Mouse (Mus musculus) left cerebral cortex, adult 18-20 months (tissue): Measurements from ENCODE around the gene Dtd2. TPM values are rescaled to one million over a fixed set of nuclear protein-coding genes. Genes with fewer than 3 reads are reported as not detected.

Experiments
- DNase-seq, 2 experiments: peaks; one replicate each; pipeline ENCODE4 v3.0.0; 2021 to 2022; ENCODE audit warnings: low spot score in 2 of 2, mixed read lengths in 1 of 2
- total RNA-seq, 2 experiments: library from RNA; stranded (reverse); gene quantifications; 2 replicates each; pipeline ENCODE4 v1.2.3; 2021

Dtd2 gene
- total RNA-seq, 2 experiments from 2014 or later, result 8.9 to 12.1 TPM

- DNase-seq, result no peak
These were observed 17.8 kb downstream of the Dtd2 start for GRCm38 (mm10) chr12:51988536-51988935.

GRCm38 (mm10) chr12:51985826-51986225 lies 20.5 kb downstream of the Dtd2 start:
- no peak for DNase-seq

- DNase-seq, result no peak
These were observed 21.0 kb downstream of the Dtd2 start for GRCm38 (mm10) chr12:51985163-51985748.

- no peak for DNase-seq
These were observed 22.7 kb downstream of the Dtd2 start for GRCm38 (mm10) chr12:51983625-51984024.

- no peak for DNase-seq
These were observed 29.8 kb downstream of the Dtd2 start for GRCm38 (mm10) chr12:51976531-51976930.

- DNase-seq, result no peak
These were observed 31.9 kb downstream of the Dtd2 start for GRCm38 (mm10) chr12:51974381-51974780.

GRCm38 (mm10) chr12:51972269-51973065 lies 33.8 kb downstream of the Dtd2 start:
- DNase-seq, result no peak

- peak; percentile 85 to 91 for DNase-seq
These were observed 35.1 kb downstream of the Dtd2 start, which contains the start of gene Heatr5a for GRCm38 (mm10) chr12:51971070-51971664. Gene Heatr5a (minus strand): TSS chr12:51971321.

- DNase-seq, result no peak
These were observed 35.8 kb downstream of the Dtd2 start for GRCm38 (mm10) chr12:51970352-51971069.

GRCm38 (mm10) chr12:51969876-51970275 lies 36.4 kb downstream of the Dtd2 start:
- no peak for DNase-seq

GRCm38 (mm10) chr12:51969092-51969491 lies 37.2 kb downstream of the Dtd2 start:
- no peak for DNase-seq

- DNase-seq, result no peak
These were observed 38.2 kb downstream of the Dtd2 start for GRCm38 (mm10) chr12:51967915-51968595.

GRCm38 (mm10) chr12:51957626-51958025 lies 48.7 kb downstream of the Dtd2 start:
- DNase-seq, result no peak

- DNase-seq, result peak; percentile 34 to 40
These were observed 54.0 kb downstream of the Dtd2 start for GRCm38 (mm10) chr12:51952309-51952708.

- DNase-seq, result peak in 1 of 2 experiments; percentile 30
These were observed 58.8 kb downstream of the Dtd2 start for GRCm38 (mm10) chr12:51947498-51947945.

GRCm38 (mm10) chr12:51945331-51945730 lies 61.0 kb downstream of the Dtd2 start:
- no peak for DNase-seq

- DNase-seq, result no peak
These were observed 66.5 kb downstream of the Dtd2 start for GRCm38 (mm10) chr12:51939848-51940247.
